Mouse (Mus musculus): ENCODE results near the gene Gm42906.

DNA sequence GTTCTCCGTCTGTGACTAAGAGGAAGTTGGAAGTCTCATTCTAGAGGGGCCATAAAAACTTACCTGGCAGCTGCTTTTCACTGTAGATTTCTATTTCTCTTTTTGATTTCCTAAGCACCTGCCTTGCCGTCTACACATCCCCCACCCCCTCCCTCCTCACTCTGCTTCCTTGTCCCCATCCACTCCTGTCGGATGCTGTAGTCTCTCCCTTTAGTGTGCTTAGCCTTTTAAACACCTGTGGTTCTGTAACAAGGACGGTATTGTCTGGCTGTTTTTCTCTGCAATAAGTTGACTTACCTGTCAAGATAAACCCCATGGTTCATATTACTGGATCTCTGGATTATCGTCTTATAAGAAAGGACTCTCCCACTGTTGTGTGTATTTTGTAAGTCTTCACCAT lies 182.4 kb downstream of the Gm42906 start:
- TF ChIP-seq CTCF (conservative IDR thresholded peaks at IDR 0.05; ENCODE audit: low read length) (no peak), NANOG (IDR thresholded peaks at IDR 0.05; ENCODE audit: borderline replicate concordance, low read length) (no peak), POU5F1 (IDR thresholded peaks at IDR 0.05; ENCODE audit: borderline replicate concordance, low read length) (no peak)
